Mouse (Mus musculus) spleen, adult 2 months (tissue): ENCODE results near the gene Nsun2.

ENCODE experiments used
- CTCF ChIP-seq: fragments of 200-500 bp; IDR thresholded peaks from 2 replicates; pipeline ENCODE4 v1.5.1; 2011; ENCODE audit warnings: mild to moderate bottlenecking, inconsistent platforms; ENCODE audit not compliant: insufficient read depth, insufficient read length, insufficient replicate concordance; ENCODE audit errors: extremely low read depth
- POLR2A ChIP-seq: fragments of 200-500 bp; IDR thresholded peaks from 2 replicates; pipeline ENCODE4 v1.6.1; 2011; ENCODE audit warnings: low read depth, low read length, inconsistent platforms

GRCm38 (mm10) chr13:69563905-69564304 is 30.4 kb downstream of the Nsun2 start:
- TF ChIP-seq CTCF = no peak
- TF ChIP-seq POLR2A = no peak
